Mouse (Mus musculus): ENCODE data around the gene Agxt.

DNA sequence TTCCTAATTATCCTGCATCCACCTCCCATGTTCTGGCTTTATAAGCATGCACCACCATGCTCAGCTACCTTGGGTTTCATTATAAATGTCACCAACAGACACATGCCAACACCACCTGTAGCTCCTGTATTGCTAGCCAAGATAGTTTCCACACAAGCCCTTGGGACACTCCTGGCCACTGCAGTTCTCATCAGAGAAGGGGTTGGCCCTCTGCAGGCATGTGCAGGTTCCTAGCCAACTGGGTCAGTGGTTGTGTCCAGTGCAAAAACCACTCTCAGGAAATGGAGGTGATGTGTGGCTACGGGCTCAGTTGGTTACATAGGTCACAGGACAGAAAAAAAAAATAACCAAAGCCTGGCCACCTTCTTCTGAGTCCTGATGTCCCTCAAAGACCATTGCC is 7.8 kb downstream of the Agxt start:
- TF ChIP-seq CTCF (IDR thresholded peaks at IDR 0.05; ENCODE audit: low read depth) (no peak), EP300 (IDR thresholded peaks at IDR 0.05; ENCODE audit: low read depth) (no peak)

Data from liver, postnatal 0 days (tissue).